Mouse (Mus musculus) CH12.LX (cell line): ENCODE measurements at regions not wholly inside any gene's neighbourhood (a gene's known extent, or its start where the extent isn't known, plus 50 kb on each side); places are given as distances from the start of the nearest gene placed in this dataset.

Source experiments
- DNase-seq: peaks from one replicate; pipeline ENCODE4 v3.0.0-alpha.2; 2013; ENCODE audit errors: extremely low read depth
- H3K27ac ChIP-seq: 2 replicates; pipeline ENCODE4 v1.5.1; 2012; ENCODE audit warnings: low read depth, mild to moderate bottlenecking, control low read depth, moderate library complexity; ENCODE audit not compliant: insufficient read depth
- H3K27me3 ChIP-seq: replicated peaks from 2 replicates; pipeline ENCODE3; 2012; ENCODE audit warnings: inconsistent platforms
- H3K36me3 ChIP-seq, 2 experiments: replicated peaks in 1 of 2; 2 replicates each; pipeline versions ENCODE3 to v1.6.1; 2012; ENCODE audit warnings: inconsistent platforms in 1 of 2, low read length in 1 of 2, mild to moderate bottlenecking in 1 of 2, mixed read lengths in 1 of 2, moderate library complexity in 1 of 2; ENCODE audit not compliant: control insufficient read depth in 1 of 2, insufficient read depth in 1 of 2
- H3K4me1 ChIP-seq, 2 experiments: 2 replicates each; pipeline ENCODE4 v1.6.1; 2012; ENCODE audit warnings: inconsistent platforms in 1 of 2, moderate library complexity in 1 of 2; ENCODE audit not compliant: insufficient read depth in 2 of 2, control insufficient read depth in 1 of 2
- H3K4me2 ChIP-seq: 2 replicates; pipeline ENCODE4 v1.6.1; 2012; ENCODE audit warnings: low read depth, mild to moderate bottlenecking, control low read depth; ENCODE audit not compliant: poor library complexity, insufficient read depth, severe bottlenecking
- H3K4me3 ChIP-seq, 3 experiments: fragments of 150-350 bp in 1 of 3; sonication (generic) in 1 of 3; replicated peaks in 1 of 3; 2 replicates each; pipeline versions ENCODE3 to v1.5.1; 2011 to 2012; ENCODE audit warnings: low read depth in 2 of 3, low read length in 2 of 3, mild to moderate bottlenecking in 2 of 3, moderate library complexity in 2 of 3, control low read depth in 1 of 3, improper control_type of control experiment in 1 of 3, inconsistent platforms in 1 of 3, mixed read lengths in 1 of 3; ENCODE audit not compliant: poor library complexity in 1 of 3
- H3K79me2 ChIP-seq: replicated peaks from 2 replicates; pipeline ENCODE4 v1.6.1; 2012; ENCODE audit warnings: mild to moderate bottlenecking, moderate library complexity; ENCODE audit not compliant: control insufficient read depth, poor library complexity, insufficient read depth, severe bottlenecking; ENCODE audit errors: extremely low read depth
- H3K9ac ChIP-seq: 2 replicates; pipeline ENCODE4 v1.6.1; 2012; ENCODE audit warnings: low read depth, mild to moderate bottlenecking, control low read depth, moderate library complexity; ENCODE audit not compliant: insufficient read depth
- H3K9me3 ChIP-seq: replicated peaks from 2 replicates; pipeline ENCODE3; 2012; ENCODE audit warnings: low read length, inconsistent platforms, mixed read lengths
- BHLHE40 ChIP-seq: IDR thresholded peaks from 2 replicates; pipeline ENCODE4 v1.6.1; 2011; ENCODE audit warnings: mild to moderate bottlenecking, low read depth, low read length, improper control_type of control experiment
- CTCF ChIP-seq, 2 experiments: IDR thresholded peaks in 1 of 2; conservative IDR thresholded peaks in 1 of 2; 2 replicates each; pipeline ENCODE4 v1.5.1; 2011 to 2012; ENCODE audit warnings: low read depth in 2 of 2, low read length in 2 of 2, improper control_type of control experiment in 1 of 2, inconsistent platforms in 1 of 2, mild to moderate bottlenecking in 1 of 2, moderate library complexity in 1 of 2
- ELF1 ChIP-seq: IDR thresholded peaks from 2 replicates; pipeline ENCODE4 v1.6.1; 2014; ENCODE audit warnings: low read depth, mild to moderate bottlenecking, inconsistent platforms, low read length, improper control_type of control experiment
- HCFC1 ChIP-seq: IDR thresholded peaks from 2 replicates; pipeline ENCODE4 v1.6.1; 2012; ENCODE audit warnings: low read depth, mild to moderate bottlenecking, inconsistent platforms, low read length, improper control_type of control experiment
- JUN ChIP-seq: IDR thresholded peaks from 2 replicates; pipeline ENCODE4 v1.6.1; 2011; ENCODE audit warnings: low read depth, mild to moderate bottlenecking, low read length, improper control_type of control experiment, moderate library complexity; ENCODE audit not compliant: insufficient read depth
- JUND ChIP-seq: conservative IDR thresholded peaks from 2 replicates; pipeline ENCODE4 v1.6.1; 2011; ENCODE audit warnings: low read depth, low read length, improper control_type of control experiment
- MAFK ChIP-seq: IDR thresholded peaks from 2 replicates; pipeline ENCODE4 v1.6.1; 2011; ENCODE audit warnings: low read length, improper control_type of control experiment; ENCODE audit not compliant: insufficient replicate concordance
- MEF2A ChIP-seq: IDR thresholded peaks from 2 replicates; pipeline ENCODE4 v1.6.1; 2014; ENCODE audit warnings: low read depth, mild to moderate bottlenecking, inconsistent platforms, low read length, improper control_type of control experiment, borderline replicate concordance
- MXI1 ChIP-seq: IDR thresholded peaks from 2 replicates; pipeline ENCODE4 v1.6.1; 2011; ENCODE audit warnings: mild to moderate bottlenecking, low read depth, low read length, improper control_type of control experiment
- MYC ChIP-seq: IDR thresholded peaks from 2 replicates; pipeline ENCODE4 v1.6.1; 2011; ENCODE audit warnings: low read depth, mild to moderate bottlenecking, improper control_type of control experiment, low read length
- NELFE ChIP-seq: IDR thresholded peaks from 2 replicates; pipeline ENCODE4 v1.6.1; 2011; ENCODE audit warnings: low read depth, low read length, improper control_type of control experiment
- POLR2A ChIP-seq: IDR thresholded peaks from 2 replicates; pipeline ENCODE4 v1.6.1; 2011; ENCODE audit warnings: low read depth, mild to moderate bottlenecking, improper control_type of control experiment, low read length
- RAD21 ChIP-seq: IDR thresholded peaks from 2 replicates; pipeline ENCODE4 v1.6.1; 2011; ENCODE audit warnings: low read depth, mild to moderate bottlenecking, low read length, improper control_type of control experiment, moderate library complexity
- SIN3A ChIP-seq: IDR thresholded peaks from 2 replicates; pipeline ENCODE4 v1.6.1; 2012; ENCODE audit warnings: low read length, improper control_type of control experiment, inconsistent platforms
- SMC3 ChIP-seq: IDR thresholded peaks from 2 replicates; pipeline ENCODE4 v1.6.1; 2011; ENCODE audit warnings: low read depth, low read length, improper control_type of control experiment
- TBP ChIP-seq: conservative IDR thresholded peaks from 2 replicates; pipeline ENCODE4 v1.6.1; 2011; ENCODE audit warnings: low read depth, low read length, improper control_type of control experiment
- TCF12 ChIP-seq: IDR thresholded peaks from 2 replicates; pipeline ENCODE4 v1.6.1; 2014; ENCODE audit warnings: low read depth, mild to moderate bottlenecking, inconsistent platforms, low read length, improper control_type of control experiment
- USF1 ChIP-seq: IDR thresholded peaks from 2 replicates; pipeline ENCODE4 v1.6.1; 2014; ENCODE audit warnings: low read depth, mild to moderate bottlenecking, inconsistent platforms, low read length, improper control_type of control experiment
- USF2 ChIP-seq: conservative IDR thresholded peaks from 2 replicates; pipeline ENCODE4 v1.6.1; 2011; ENCODE audit warnings: low read depth, low read length, improper control_type of control experiment
- ZC3H11A ChIP-seq: IDR thresholded peaks from 2 replicates; pipeline ENCODE4 v1.6.1; 2012; ENCODE audit warnings: low read depth, mild to moderate bottlenecking, inconsistent platforms, low read length, improper control_type of control experiment
- ZKSCAN1 ChIP-seq: IDR thresholded peaks from 2 replicates; pipeline ENCODE4 v1.6.1; 2012; ENCODE audit warnings: low read depth, inconsistent platforms, low read length, improper control_type of control experiment, borderline replicate concordance
- dilution Hi-C: fragments of 300-500 bp; cut with MboI; formaldehyde crosslinking; loops from 2 replicates; pipeline ENCODE4 v1.14.3; 2020; ENCODE audit warnings: low sequenced_read_pairs; ENCODE audit not compliant: extremely low pct_unique_long_range_greater_than_20kb, extremely low pct_ligation_motif_present
- in situ Hi-C: fragments of 300-500 bp; cut with MboI; formaldehyde crosslinking; loops from 3 replicates; pipeline ENCODE4 v1.14.3; 2019; ENCODE audit warnings: low sequenced_read_pairs, low pct_ligation_motif_present, low pct_unique_long_range_greater_than_20kb, mixed read lengths

DNA sequence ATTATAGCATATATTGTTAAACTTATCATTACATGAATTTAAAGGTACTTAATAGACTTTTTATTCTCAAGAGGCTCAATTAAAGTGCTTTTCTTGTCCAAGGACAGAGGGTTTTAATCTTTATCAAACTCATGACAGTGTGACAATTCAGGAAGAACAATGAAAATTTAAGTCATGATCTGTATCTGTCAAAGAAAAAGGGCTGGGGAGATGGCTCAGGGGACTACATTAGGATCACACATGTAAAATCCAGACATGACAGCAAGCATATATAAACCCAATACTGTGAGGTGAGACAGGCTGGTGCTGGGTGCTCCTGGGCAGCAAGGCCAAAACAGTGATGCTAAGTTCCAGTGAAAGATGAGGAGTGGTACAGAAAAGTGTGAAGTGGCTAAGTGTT is 327.3 kb upstream of the Aco1 start:
- no peak for TF ChIP-seq ELF1
- TF ChIP-seq BHLHE40: no peak
- TF ChIP-seq MEF2A: no peak
- TF ChIP-seq MXI1: no peak
- TF ChIP-seq JUN: no peak
- no peak for TF ChIP-seq ZKSCAN1
- H3K36me3 ChIP-seq: no peaks in the 10 kb centered on the region
- no peaks in the 10 kb centered on the region for H3K79me2 ChIP-seq
- no peak overlapping the region for H3K27ac ChIP-seq
- no peak for DNase-seq
- no peaks in the 10 kb centered on the region for H3K9me3 ChIP-seq
- H3K9ac ChIP-seq: no peak overlapping the region
- dilution Hi-C loops (no loop called here), in situ Hi-C loops (no loop called here)
- H3K4me2 ChIP-seq: no peak overlapping the region
- H3K4me1 ChIP-seq: peaks cover 0 to 9% of the 10 kb centered on the region in 2 experiments; a peak in 2 of 4 replicates
- H3K4me3 ChIP-seq: no peak overlapping the region
- H3K27me3 ChIP-seq: no peaks in the 10 kb centered on the region

DNA sequence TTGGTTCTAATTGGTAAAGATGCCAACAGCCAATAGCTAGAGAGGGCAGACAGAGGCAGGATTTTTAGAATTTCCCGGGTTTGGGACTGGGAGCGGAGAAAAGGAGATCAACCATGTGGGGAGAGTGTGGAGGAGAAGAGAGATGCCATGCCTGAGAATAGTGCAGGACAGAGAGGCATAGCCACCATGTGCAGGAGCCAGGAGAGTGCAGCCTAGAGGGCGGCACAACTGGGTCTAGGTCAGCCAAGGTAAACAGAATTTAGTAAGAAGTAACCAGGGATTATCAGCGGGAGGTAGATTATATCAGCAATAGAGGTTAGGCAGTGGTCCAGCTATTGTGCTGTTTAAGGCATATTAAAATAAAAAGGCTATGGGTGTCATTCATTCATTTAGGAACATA is 325.2 kb upstream of the Aco1 start:
- Histone ChIP-seq H3K4me1 (no peaks in the 10 kb centered on the region), H3K9me3 (no peaks in the 10 kb centered on the region), H3K27me3 (no peaks in the 10 kb centered on the region), H3K27ac (no peak overlapping the region), H3K79me2 (no peaks in the 10 kb centered on the region), H3K9ac (no peak overlapping the region), H3K4me2 (no peak overlapping the region), H3K36me3 (no peaks in the 10 kb centered on the region), H3K4me3 (no peak overlapping the region)
- no peak for DNase-seq
- TF ChIP-seq BHLHE40: no peak
- TF ChIP-seq SMC3: no peak
- TF ChIP-seq POLR2A: no peak
- no peak for TF ChIP-seq MAFK
- no peak for TF ChIP-seq NELFE
- TF ChIP-seq CTCF (conservative IDR thresholded peaks at IDR 0.05 in 1 of 2, IDR thresholded peaks at IDR 0.05 in 1 of 2; ENCODE audit: low read depth in 2 of 2, low read length in 2 of 2): no peak
- TF ChIP-seq RAD21: no peak
- no peak for TF ChIP-seq SIN3A
- TF ChIP-seq USF1: no peak
- TF ChIP-seq HCFC1: no peak
- no peak for TF ChIP-seq TCF12
- TF ChIP-seq JUND: no peak
- no peak for TF ChIP-seq MEF2A
- TF ChIP-seq MYC: no peak
- no peak for TF ChIP-seq ZC3H11A
- no peak for TF ChIP-seq TBP
- TF ChIP-seq ELF1: no peak
- no peak for TF ChIP-seq ZKSCAN1
- TF ChIP-seq USF2: no peak
- TF ChIP-seq JUN: no peak
- in situ Hi-C loops: no loop called here
- dilution Hi-C loops: no loop called here
